Mouse (Mus musculus) ZHBTc4 (cell line): ENCODE measurements around the gene Pparg.

Source experiments
- DNase-seq: peaks from one replicate; pipeline ENCODE4 v3.0.0-alpha.2; 2011; ENCODE audit warnings: low read depth, low spot score

The Pparg gene

GRCm38 (mm10) chr6:115463338-115463737, 102.6 kb downstream of the Pparg start:
- DNase-seq = no peak

- DNase-seq = no peak
These were observed 103.9 kb downstream of the Pparg start for GRCm38 (mm10) chr6:115464661-115465060.

DNA sequence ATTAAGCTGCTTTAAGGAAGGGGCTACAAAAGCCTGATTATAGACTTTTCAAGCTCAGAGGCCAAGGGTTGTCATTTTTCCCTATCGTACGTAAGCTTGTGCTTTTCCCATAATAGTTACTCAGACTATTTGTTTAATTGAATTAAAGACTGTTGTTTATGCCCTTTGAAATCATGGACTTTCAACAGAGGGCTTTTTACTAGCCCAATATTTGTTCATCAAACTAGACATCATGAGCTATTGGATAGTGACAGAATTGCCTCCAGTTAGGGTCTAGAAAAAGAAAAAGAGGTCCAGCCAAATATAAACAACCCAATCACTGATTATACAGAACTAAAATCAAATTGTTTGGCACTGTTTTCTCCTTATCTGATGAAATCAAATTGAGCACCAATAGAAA, 104.7 kb downstream of the Pparg start:
- no peak for DNase-seq

GRCm38 (mm10) chr6:115465876-115466275, 105.1 kb downstream of the Pparg start:
- DNase-seq = no peak

DNA sequence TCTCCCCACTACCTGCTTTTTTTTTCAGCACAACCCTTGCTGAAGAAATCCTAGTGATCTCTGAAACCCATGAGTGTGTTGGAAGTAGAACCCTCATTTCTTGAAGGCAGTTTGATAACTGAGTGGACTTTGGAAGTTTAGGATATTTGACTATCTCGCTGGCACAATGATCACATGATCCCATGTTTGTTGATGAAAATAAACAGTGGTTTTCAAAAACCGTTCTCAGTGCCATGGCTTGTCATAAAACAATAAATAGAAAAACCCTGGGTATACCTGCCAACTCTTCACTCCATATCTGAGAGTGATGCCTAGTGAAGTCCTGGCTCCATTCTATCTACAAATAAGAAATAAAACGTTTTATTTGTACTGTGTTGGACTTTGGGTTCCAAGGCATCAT, 105.8 kb downstream of the Pparg start:
- DNase-seq = no peak

DNA sequence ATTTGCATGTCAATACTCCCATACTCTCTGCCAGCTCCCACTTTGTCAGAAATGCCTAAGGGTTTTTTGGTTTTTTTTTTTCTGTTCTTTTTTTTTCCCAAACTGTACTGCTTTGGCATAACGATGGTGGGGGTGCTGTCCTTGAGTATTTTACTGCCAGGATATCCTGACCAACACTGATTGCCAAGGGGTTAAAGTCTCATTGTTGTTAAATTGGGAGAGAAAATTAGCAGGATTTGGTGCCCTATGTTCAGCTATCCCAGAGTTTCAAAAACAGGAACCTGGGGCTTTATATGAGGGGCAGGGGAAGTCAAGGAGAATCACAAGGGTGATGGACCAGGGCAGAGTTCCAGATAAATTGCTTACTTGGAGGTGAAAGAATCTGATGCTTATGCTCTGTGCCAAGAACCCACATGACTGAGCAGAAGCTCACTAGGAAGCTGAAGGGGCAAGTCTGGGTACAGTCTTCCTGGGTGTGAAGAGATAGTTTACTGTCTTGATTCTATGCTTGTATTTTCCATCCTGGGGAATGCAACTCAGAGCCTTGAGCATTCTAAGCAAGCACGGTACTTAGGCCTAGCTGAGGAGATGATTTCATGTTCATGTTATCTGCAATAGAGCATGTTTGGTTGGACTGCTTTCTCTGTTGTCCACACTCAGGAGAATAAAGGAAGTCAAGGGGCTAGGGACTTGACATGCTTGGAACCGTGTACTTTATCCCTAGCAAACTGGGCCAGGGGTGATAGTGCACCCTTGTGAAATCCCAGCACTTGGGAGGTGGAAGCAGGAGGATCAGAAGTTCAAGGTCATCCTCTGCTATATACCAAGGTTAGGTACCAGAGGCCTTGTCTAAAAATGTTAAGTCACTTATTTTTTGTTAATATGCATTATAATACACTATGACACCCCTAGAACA, 109.2 kb downstream of the Pparg start:
- DNase-seq = no peak

- no peak for DNase-seq
These were observed 111.2 kb downstream of the Pparg start for GRCm38 (mm10) chr6:115471956-115472355.

- DNase-seq = no peak
These were observed 116.4 kb downstream of the Pparg start for GRCm38 (mm10) chr6:115477081-115477695.

- no peak for DNase-seq
These were observed 119.2 kb downstream of the Pparg start for GRCm38 (mm10) chr6:115479963-115480321.

DNA sequence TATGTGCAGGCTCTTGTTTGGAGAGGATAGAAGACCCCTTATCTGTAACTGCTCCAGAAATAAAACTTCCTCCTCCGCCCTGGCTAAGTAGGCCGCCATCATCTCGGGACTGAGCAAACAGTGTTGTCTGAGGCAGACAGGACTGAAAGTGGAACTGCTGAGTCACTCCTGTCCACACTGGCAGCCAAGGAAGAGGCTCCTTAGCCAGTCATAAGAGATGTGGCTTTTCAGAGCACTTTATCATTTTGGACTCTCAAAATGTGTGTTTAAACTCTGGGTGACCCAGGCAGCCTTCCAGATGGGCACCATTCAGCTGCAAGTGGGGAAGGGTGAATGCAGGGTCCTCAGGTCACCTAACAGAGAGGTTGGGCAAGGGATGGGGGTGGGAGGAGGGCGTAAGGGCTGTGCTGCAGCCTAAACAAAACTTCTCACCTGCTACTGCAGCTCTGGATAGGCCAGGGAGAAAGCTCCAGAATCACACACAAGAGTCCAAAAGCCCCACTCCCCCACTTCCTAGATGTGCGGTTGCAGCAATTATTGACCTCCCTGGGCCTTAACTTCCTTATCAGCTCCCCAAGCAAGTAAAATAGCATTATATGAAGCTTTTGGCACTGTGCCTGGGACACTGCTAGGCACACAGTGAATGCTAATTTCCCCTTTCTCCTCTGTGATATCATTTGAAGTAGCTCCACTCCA, 119.7 kb downstream of the Pparg start:
- DNase-seq = no peak

GRCm38 (mm10) chr6:115481018-115481354, 120.2 kb downstream of the Pparg start:
- no peak for DNase-seq

GRCm38 (mm10) chr6:115481603-115482002, 120.9 kb downstream of the Pparg start:
- no peak for DNase-seq

GRCm38 (mm10) chr6:115485635-115486034, 124.9 kb downstream of the Pparg start:
- no peak for DNase-seq

DNA sequence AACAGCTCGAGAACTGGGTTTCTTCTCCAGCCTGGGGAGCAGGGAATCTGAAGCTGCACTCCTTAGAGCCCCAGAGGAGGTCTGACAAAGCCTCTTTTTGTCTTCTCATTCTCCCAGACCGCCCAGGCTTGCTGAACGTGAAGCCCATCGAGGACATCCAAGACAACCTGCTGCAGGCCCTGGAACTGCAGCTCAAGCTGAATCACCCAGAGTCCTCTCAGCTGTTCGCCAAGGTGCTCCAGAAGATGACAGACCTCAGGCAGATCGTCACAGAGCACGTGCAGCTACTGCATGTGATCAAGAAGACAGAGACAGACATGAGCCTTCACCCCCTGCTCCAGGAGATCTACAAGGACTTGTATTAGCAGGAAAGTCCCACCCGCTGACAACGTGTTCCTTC, 129.1 kb downstream of the Pparg start:
- no peak for DNase-seq

DNA sequence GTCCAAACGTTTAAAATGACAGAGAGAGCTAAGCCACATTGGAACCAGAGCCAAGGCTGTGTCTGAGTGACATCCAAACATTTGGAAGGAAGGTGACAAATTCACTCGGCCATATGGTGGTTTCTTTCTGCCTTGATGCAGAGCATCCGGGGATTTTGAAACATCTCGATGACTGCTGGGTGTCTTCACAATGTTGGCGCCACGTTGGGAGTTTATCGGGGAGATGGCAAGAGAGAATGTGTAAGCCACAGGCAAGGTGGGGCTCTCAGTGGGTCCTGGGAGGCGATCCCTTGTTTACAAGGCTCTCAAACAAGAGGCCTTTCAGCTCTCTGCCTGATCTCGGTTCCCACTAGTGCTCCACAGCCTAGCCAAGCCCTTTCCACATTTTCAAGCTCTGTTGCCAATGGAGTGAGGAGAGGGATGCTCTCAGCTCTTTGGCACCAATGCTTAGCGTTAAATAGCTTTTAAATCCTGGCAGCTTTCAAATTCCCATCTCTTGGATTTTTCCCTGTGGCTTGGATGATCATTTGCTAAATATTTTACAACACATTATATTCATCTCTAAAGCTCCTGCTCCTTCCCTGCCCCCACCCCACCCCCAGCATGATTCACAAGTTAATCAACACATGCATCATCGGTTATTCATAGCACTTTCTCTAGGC, 132.3 kb downstream of the Pparg start:
- no peak for DNase-seq

DNA sequence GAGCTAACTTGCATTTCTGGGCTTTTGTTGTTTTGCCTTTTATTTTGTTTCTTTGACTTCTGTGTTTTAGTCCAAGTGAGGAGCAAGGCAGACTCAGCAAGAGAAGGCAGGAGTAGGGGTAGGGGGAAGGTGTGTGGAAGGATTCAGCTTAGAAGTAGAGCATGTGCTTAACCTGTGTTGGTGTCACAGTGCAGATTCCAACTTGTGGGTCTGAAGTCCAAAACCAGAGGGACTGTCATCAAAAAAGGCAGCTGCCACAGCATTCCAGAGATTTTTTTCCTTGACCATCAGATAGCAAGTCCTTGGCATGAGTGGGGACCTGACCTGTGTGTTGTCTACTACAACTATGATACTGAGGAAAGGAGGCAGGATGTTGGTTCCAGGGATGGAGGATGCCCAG, 133.1 kb downstream of the Pparg start:
- DNase-seq = no peak

- DNase-seq = peak; percentile 16
These were observed 138.8 kb downstream of the Pparg start for GRCm38 (mm10) chr6:115499540-115499939.

DNA sequence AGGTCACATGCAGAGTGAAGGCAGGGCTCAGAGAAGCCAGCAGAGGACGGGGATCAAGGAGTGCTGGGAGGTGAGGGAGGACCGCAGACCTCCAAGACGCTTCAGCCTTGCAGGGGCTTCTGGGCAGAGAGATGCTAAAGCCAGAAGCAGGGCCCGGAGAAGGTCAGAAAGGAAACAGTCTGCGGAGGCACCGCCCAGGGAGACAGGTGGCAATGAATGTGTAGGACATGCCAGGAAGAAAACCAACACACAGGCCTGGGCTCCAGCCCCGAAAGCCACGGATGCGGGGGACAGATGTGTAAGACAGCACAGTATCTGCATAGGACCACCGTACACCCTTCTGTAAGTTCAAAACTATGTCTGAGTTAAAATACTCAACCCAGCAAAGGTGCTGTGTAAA, 139.5 kb downstream of the Pparg start:
- DNase-seq = no peak

GRCm38 (mm10) chr6:115501131-115501530, 140.4 kb downstream of the Pparg start:
- DNase-seq = no peak

- no peak for DNase-seq
These were observed 142.3 kb downstream of the Pparg start for GRCm38 (mm10) chr6:115503038-115503437.

GRCm38 (mm10) chr6:115503549-115504159, 142.9 kb downstream of the Pparg start:
- DNase-seq = no peak

- DNase-seq = no peak
These were observed 143.4 kb downstream of the Pparg start for GRCm38 (mm10) chr6:115504160-115504558.
